Comparison of ENCODE assay signal across 9 mouse cellular contexts in genomic region chr8:104145981-104146689, GRCm38 (mm10). TPM values are rescaled to one million over a fixed set of nuclear protein-coding genes. Genes with fewer than 3 reads are reported as not detected.
A peak's percentile ranks its signal among the peaks of the same experiment; 100 is the strongest.
DNase-seq lines count a peak whose midpoint lies in the region; ATAC-seq and TF ChIP-seq lines count a peak whose summit lies in the region.
"Had no signal": no experiment of that assay in that cellular context is flagged by ENCODE, and none has a peak within 500 bp of the region (broad histone marks: within the 10 kb centered on the region; RNA-seq: fewer than 3 reads in every experiment).

No protein-coding gene starts in this region.

- no peak for TF ChIP-seq POLR2A in lung, adult 2 months (IDR thresholded peaks at IDR 0.05; ENCODE audit: borderline replicate concordance, extremely low read depth, low read depth, low read length)
- TF ChIP-seq POLR2A in thymus, adult 2 months (IDR thresholded peaks at IDR 0.05; ENCODE audit: control insufficient read depth, extremely low read depth, insufficient read depth, low read length, poor library complexity), result no peak

- peaks cover 29% of the 10 kb centered on the region for H3K9me3 ChIP-seq in G1E (replicated peaks)
- H3K9me3 ChIP-seq in forebrain, postnatal 0 days (ENCODE audit: low read length), result no peaks in the 10 kb centered on the region

- no peak overlapping the region for H3K4me2 ChIP-seq in forebrain, postnatal 0 days (ENCODE audit: low read depth)

- H3K27me3 ChIP-seq in G1E (ENCODE audit: insufficient read depth, low read length), result no peaks in the 10 kb centered on the region
- H3K27me3 ChIP-seq in forebrain, postnatal 0 days (ENCODE audit: insufficient read depth, low read length), result no peaks in the 10 kb centered on the region
- H3K27me3 ChIP-seq in thymus, adult 2 months (ENCODE audit: control insufficient read depth, insufficient read depth, low read length), result no peaks in the 10 kb centered on the region

- ATAC-seq in G1E (ENCODE audit: extremely low read depth, insufficient number of reproducible peaks, low FRiP score, poor library complexity, severe bottlenecking), result no peak
- peak; percentile 42 for ATAC-seq in cerebellum, adult (ENCODE audit: insufficient number of reproducible peaks, low FRiP score, low TSS enrichment)
- peak; percentile 88 for ATAC-seq in forebrain, postnatal 0 days

- no peak overlapping the region for H3K4me3 ChIP-seq in G1E (ENCODE audit: low read depth, low read length)
- no peak overlapping the region for H3K4me3 ChIP-seq in forebrain, postnatal 0 days (ENCODE audit: low read depth, low read length)
- H3K4me3 ChIP-seq in lung, adult 2 months (replicated peaks; ENCODE audit: extremely low read depth, low read depth, low read length), result no peak overlapping the region
- no peak overlapping the region for H3K4me3 ChIP-seq in thymus, adult 2 months (ENCODE audit: control insufficient read depth, insufficient read depth, low read length)
- H3K4me3 ChIP-seq: erythroblast, embryonic 14.5 days had no signal

- H3K9ac ChIP-seq in forebrain, postnatal 0 days, result no peak overlapping the region

- TF ChIP-seq CTCF in G1E (IDR thresholded peaks at IDR 0.05; ENCODE audit: low read depth, low read length), result no peak
- peak; percentile 83 for TF ChIP-seq CTCF in forebrain, postnatal 0 days (IDR thresholded peaks at IDR 0.05; ENCODE audit: low read depth)
- peak; percentile 62 for TF ChIP-seq CTCF in lung, adult 2 months (IDR thresholded peaks at IDR 0.05; ENCODE audit: insufficient read depth, low read length)
- TF ChIP-seq CTCF in thymus, adult 2 months (IDR thresholded peaks at IDR 0.05; ENCODE audit: borderline replicate concordance, control insufficient read depth, extremely low read depth, insufficient read depth, low read length, poor library complexity), result peak; percentile 43; the same call in 1 of the 2 replicates

- DNase-seq in G1E (ENCODE audit: low spot score), result peak; percentile 9
- peak; percentile 82 for DNase-seq in forebrain, postnatal 0 days
- DNase-seq in heart, postnatal 4 days, result peak; percentile 92
- peak; percentile 62 to 90 for DNase-seq in layer of hippocampus, adult 18-20 months (ENCODE audit: low spot score in 2 of 2)
- peak; percentile 80 for DNase-seq in lung, adult 2 months
- peak; percentile 82 for DNase-seq in ovary, postnatal 10 days (ENCODE audit: low spot score)
- DNase-seq in thymus, adult 2 months, result peak; percentile 74

- no peak overlapping the region for H3K27ac ChIP-seq in forebrain, postnatal 0 days (ENCODE audit: low read depth, low read length)
- H3K27ac ChIP-seq in thymus, adult 2 months (ENCODE audit: control insufficient read depth, insufficient read depth, low read length), result no peak overlapping the region

- no peaks in the 10 kb centered on the region for H3K36me3 ChIP-seq in G1E (replicated peaks)
- no peaks in the 10 kb centered on the region for H3K36me3 ChIP-seq in forebrain, postnatal 0 days (ENCODE audit: insufficient read depth)
- no peaks in the 10 kb centered on the region for H3K36me3 ChIP-seq in thymus, adult 2 months (ENCODE audit: control insufficient read depth, insufficient read depth, low read length)

- WGBS in forebrain, postnatal 0 days, result 31% methylated on average over 15 of the region's 15 CpGs
- 34% methylated on average over 15 of the region's 15 CpGs for WGBS in lung, adult 2 months
- WGBS in thymus, adult 2 months, result 43% methylated on average over 15 of the region's 15 CpGs

- no peaks in the 10 kb centered on the region for H3K4me1 ChIP-seq in G1E (ENCODE audit: insufficient read depth, low read depth, low read length)
- no peaks in the 10 kb centered on the region for H3K4me1 ChIP-seq in forebrain, postnatal 0 days (ENCODE audit: insufficient read depth)
- no peaks in the 10 kb centered on the region for H3K4me1 ChIP-seq in lung, adult 2 months (ENCODE audit: control insufficient read depth, insufficient read depth, low read length)
- H3K4me1 ChIP-seq in thymus, adult 2 months (replicated peaks; ENCODE audit: control insufficient read depth, insufficient read depth, low read length), result no peaks in the 10 kb centered on the region

RNA-seq across cellular contexts. Expression of gene Bean1, which starts 24.1 kb away (rescaled TPM):
- total RNA-seq in G1E (2014; fragmentation: Nextera tagmentation) (not detected in 2 replicates), G1E (2017) (not detected in 2 replicates)
- polyA plus RNA-seq in G1E (2012), result not detected in 2 replicates
- 18.2 and 18.9 TPM in 2 replicates for total RNA-seq in forebrain, postnatal 0 days (2014; rRNA removed)
- 8.6 and 9.9 TPM in 2 replicates for polyA plus RNA-seq in forebrain, postnatal 0 days (2015; fragmentation: Nextera tagmentation; extraction: Ambion mirVana)
- total RNA-seq in heart, postnatal 4 days (2021), result 1 to 10 TPM; 4.4 to 5.1 TPM
- 1 to 10 TPM; 6.0 to 7.2 TPM for total RNA-seq in layer of hippocampus, adult 18-20 months (2021)
- 0.62 and 1.3 TPM in 2 replicates for polyA plus RNA-seq in lung, adult 2 months (2012; rRNA removed)
- 0.70 and 0.82 TPM in 2 replicates for polyA plus RNA-seq in thymus, adult 2 months (2012; rRNA removed)
- polyA plus RNA-seq: erythroblast, embryonic 14.5 days had no signal

RNA-seq across cellular contexts. Expression of gene Cdh5, which starts 44.7 kb away (rescaled TPM):
- total RNA-seq in G1E (2014; fragmentation: Nextera tagmentation) (not detected in 2 replicates), G1E (2017) (0.05 TPM in 1 of 2 replicates, not detected in the other)
- not detected in 2 replicates for polyA plus RNA-seq in G1E (2012)
- total RNA-seq in forebrain, postnatal 0 days (2014; rRNA removed), result 10.9 and 18.1 TPM in 2 replicates
- 8.1 and 8.4 TPM in 2 replicates for polyA plus RNA-seq in forebrain, postnatal 0 days (2015; fragmentation: Nextera tagmentation; extraction: Ambion mirVana)
- 100 to 1,000 TPM; 260 to 270 TPM for total RNA-seq in heart, postnatal 4 days (2021)
- total RNA-seq in layer of hippocampus, adult 18-20 months (2021), result 1 to 10 TPM; 7.7 to 7.9 TPM
- polyA plus RNA-seq in lung, adult 2 months (2012; rRNA removed), result 515 and 566 TPM in 2 replicates
- 15.7 and 17.4 TPM in 2 replicates for polyA plus RNA-seq in thymus, adult 2 months (2012; rRNA removed)

Comparison
In these comparisons a context has a peak if more than half of its experiments do, and no peak if none do; other contexts are left out.
1. DNase-seq: peak in every context shown above with its lines; median percentile 92 in heart, postnatal 4 days; 82 in forebrain, postnatal 0 days; 82 in ovary, postnatal 10 days; 80 in lung, adult 2 months; 76 in layer of hippocampus, adult 18-20 months; 74 in thymus, adult 2 months; 9 in G1E.
2. RNA of gene Bean1, which starts 24.1 kb away (total RNA-seq): 18.2 to 18.9 TPM in forebrain, postnatal 0 days, 6.0 to 7.2 TPM in layer of hippocampus, adult 18-20 months and 4.4 to 5.1 TPM in heart, postnatal 4 days; not detected in G1E; every median in the first group is over 4 times any median in the second.
3. RNA of gene Cdh5, which starts 44.7 kb away (total RNA-seq): 260 to 270 TPM in heart, postnatal 4 days; 10.9 to 18.1 TPM in forebrain, postnatal 0 days, 7.7 to 7.9 TPM in layer of hippocampus, adult 18-20 months and 0.05 TPM in G1E; every median in the first group is over 10 times any median in the second.